8 mouse cellular contexts compared by ENCODE assay signal in genomic region chr2:22864394-22865037, GRCm38 (mm10). TPM values are rescaled to one million over a fixed set of nuclear protein-coding genes. Genes with fewer than 3 reads are reported as not detected.
DNase-seq lines count a peak whose midpoint lies in the region; ATAC-seq and TF ChIP-seq lines count a peak whose summit lies in the region.
"Not testable (repeated sequence)": the region's sequence is repeated elsewhere in the genome, so short reads cannot be mapped to it uniquely, and the experiment has no call there.

No protein-coding gene starts in this region.

- WGBS in forebrain, embryonic 16.5 days, result 2% methylated on average over 6 of the region's 6 CpGs
- 5% methylated on average over 6 of the region's 6 CpGs for WGBS in hindbrain, embryonic 10.5 days
- WGBS in lung, embryonic 16.5 days, result 2% methylated on average over 6 of the region's 6 CpGs

- TF ChIP-seq POLR2A in MEL (IDR thresholded peaks at IDR 0.05; ENCODE audit: control insufficient read depth in 1 of 2, insufficient read depth in 1 of 2, low read depth in 1 of 2, low read length in 2 of 2, poor library complexity in 1 of 2), result not testable (repeated sequence)

- H3K27ac ChIP-seq in MEL (ENCODE audit: control insufficient read depth, low read depth, low read length); forebrain, embryonic 16.5 days (ENCODE audit: low read length); hindbrain, embryonic 10.5 days; lung, embryonic 16.5 days (ENCODE audit: low read length): not testable (repeated sequence)

- H3K9me3 ChIP-seq in MEL (replicated peaks; ENCODE audit: insufficient read depth, low read length); forebrain, embryonic 16.5 days (ENCODE audit: control insufficient read depth, low read length); hindbrain, embryonic 10.5 days; lung, embryonic 16.5 days (ENCODE audit: control insufficient read depth, low read length): not testable (repeated sequence)

- not testable (repeated sequence) for H3K4me3 ChIP-seq in MEL (ENCODE audit: control insufficient read depth in 1 of 2, insufficient read depth in 1 of 2, low read depth in 2 of 2, low read length in 2 of 2); forebrain, embryonic 16.5 days (replicated peaks; ENCODE audit: low read length); hindbrain, embryonic 10.5 days; lung, embryonic 16.5 days (ENCODE audit: low read length)

- H3K36me3 ChIP-seq in MEL (ENCODE audit: control insufficient read depth in 1 of 2, insufficient read depth in 2 of 2, low read length in 2 of 2), result peaks cover 0 to 15% of the 10 kb centered on the region in 2 experiments; a peak in 2 of 4 replicates
- H3K36me3 ChIP-seq in forebrain, embryonic 16.5 days (ENCODE audit: control insufficient read depth, insufficient read depth); hindbrain, embryonic 10.5 days; lung, embryonic 16.5 days (ENCODE audit: control insufficient read depth, insufficient read depth, low read length): not testable (repeated sequence)

- ATAC-seq in forebrain, embryonic 16.5 days, result peak; percentile 98
- ATAC-seq in lung, embryonic 16.5 days (ENCODE audit: low read depth), result peak; percentile 82

- H3K79me2 ChIP-seq in MEL (ENCODE audit: control insufficient read depth, insufficient read depth, low read length, poor library complexity), result not testable (repeated sequence)

- not testable (repeated sequence) for H3K9ac ChIP-seq in MEL (ENCODE audit: control insufficient read depth, low read depth, low read length, poor library complexity, severe bottlenecking); forebrain, embryonic 16.5 days (replicated peaks; ENCODE audit: low read depth, low read length); lung, embryonic 16.5 days (ENCODE audit: low read length)

- not testable (repeated sequence) for TF ChIP-seq EP300 in MEL (IDR thresholded peaks at IDR 0.05; ENCODE audit: low read depth in 1 of 2, low read length in 2 of 2)

- TF ChIP-seq CTCF in MEL (IDR thresholded peaks at IDR 0.05 in 2 of 3, conservative IDR thresholded peaks at IDR 0.05 in 1 of 3; ENCODE audit: control insufficient read depth in 1 of 3, insufficient read depth in 1 of 3, low read depth in 2 of 3, low read length in 3 of 3, poor library complexity in 1 of 3, severe bottlenecking in 1 of 3), result peak; percentile 69 to 87 (median 85)

- peak; percentile 86 for DNase-seq in MEL (ENCODE audit: low read depth, low spot score)
- peak; percentile 54 to 67 for DNase-seq in cerebellum, adult 18-20 months
- peak; percentile 73 for DNase-seq in hindbrain, embryonic 10.5 days (ENCODE audit: low spot score)
- DNase-seq in layer of hippocampus, adult 9-10 months (ENCODE audit: low spot score), result peak; percentile 57
- DNase-seq in ovary, postnatal 14 days (ENCODE audit: low spot score), result peak; percentile 57
- peak; percentile 33 to 68 for DNase-seq in thymus, postnatal 10 days (ENCODE audit: low spot score in 2 of 2)

- H3K27me3 ChIP-seq in MEL (ENCODE audit: control insufficient read depth in 1 of 2, insufficient read depth in 2 of 2, low read length in 2 of 2); forebrain, embryonic 16.5 days (replicated peaks; ENCODE audit: control insufficient read depth, insufficient read depth, low read length); hindbrain, embryonic 10.5 days (ENCODE audit: insufficient read depth, poor library complexity, severe bottlenecking); lung, embryonic 16.5 days (ENCODE audit: control insufficient read depth, insufficient read depth, low read depth, low read length): not testable (repeated sequence)

- H3K4me1 ChIP-seq in MEL (ENCODE audit: control insufficient read depth in 1 of 2, insufficient read depth in 2 of 2, low read length in 2 of 2); forebrain, embryonic 16.5 days (replicated peaks; ENCODE audit: control insufficient read depth, insufficient read depth, low read length); hindbrain, embryonic 10.5 days (replicated peaks); lung, embryonic 16.5 days (replicated peaks; ENCODE audit: control insufficient read depth, insufficient read depth, low read length): not testable (repeated sequence)

- TF ChIP-seq RAD21 in MEL (IDR thresholded peaks at IDR 0.05; ENCODE audit: low read depth, low read length), result peak; percentile 86

- not testable (repeated sequence) for H3K4me2 ChIP-seq in forebrain, embryonic 16.5 days (ENCODE audit: low read length); lung, embryonic 16.5 days (ENCODE audit: low read depth, low read length)

TF ChIP-seq in MEL, 35 proteins besides CTCF, POLR2A, EP300 and RAD21:
- TF ChIP-seq SMC3 (IDR thresholded peaks at IDR 0.05; ENCODE audit: low read depth, low read length), result peak; percentile 88
- TF ChIP-seq ZC3H11A (IDR thresholded peaks at IDR 0.05; ENCODE audit: low read depth, low read length), result peak; percentile 86

RNA-seq across cellular contexts. Expression of gene Pdss1, which starts 30.8 kb away (rescaled TPM):
- 32.4 and 42.1 TPM in 2 replicates for total RNA-seq in MEL (2012; rRNA removed)
- polyA plus RNA-seq in MEL (2012; ENCODE audit: insufficient read depth in 1 of 2, insufficient read length in 2 of 2, low read depth in 1 of 2, low replicate concordance in 2 of 2, missing spikeins in 1 of 2), result 10 to 100 TPM in 1 of 2 experiments, not detected in 1; 35.1 TPM
- 25.2 and 26.4 TPM in 2 replicates for polyA plus RNA-seq in forebrain, embryonic 16.5 days (2015; fragmentation: Nextera tagmentation; extraction: Ambion mirVana)
- 20.7 and 26.3 TPM in 2 replicates for polyA plus RNA-seq in hindbrain, embryonic 10.5 days (2016; fragmentation: Nextera tagmentation; extraction: Ambion mirVana)
- polyA plus RNA-seq in lung, embryonic 16.5 days (2015; fragmentation: Nextera tagmentation; extraction: Ambion mirVana), result 17.0 and 19.4 TPM in 2 replicates
